Mouse (Mus musculus) liver, embryonic 14.5 days (tissue): Measurements from ENCODE around the gene Usp9x. TPM values are rescaled to one million over a fixed set of nuclear protein-coding genes. Genes with fewer than 3 reads are reported as not detected.

Experiments
- ATAC-seq: fragments of 200-750 bp; cut with Nextera tagmentation; 2 replicates; pipeline ENCODE4 v1.8.0; 2017; ENCODE audit warnings: moderate number of reproducible peaks, mild to moderate bottlenecking, moderate library complexity; ENCODE audit not compliant: insufficient read depth
- DNase-seq, 3 experiments: peaks; one replicate each; pipeline ENCODE4 v3.0.0-alpha.2; 2012 to 2013; ENCODE audit warnings: low read depth in 3 of 3, low spot score in 3 of 3
- H3K27ac ChIP-seq: fragments of 300-500 bp; sonication (generic); 2 replicates; pipeline ENCODE4 v1.5.1; 2014; ENCODE audit warnings: moderate library complexity, mild to moderate bottlenecking, control low read depth, inconsistent platforms
- H3K27me3 ChIP-seq: fragments of 300-500 bp; sonication (generic); 2 replicates; pipeline ENCODE4 v1.6.1; 2014; ENCODE audit warnings: mild to moderate bottlenecking, low read length, moderate library complexity; ENCODE audit not compliant: control insufficient read depth, insufficient read depth
- H3K36me3 ChIP-seq: fragments of 300-500 bp; sonication (generic); replicated peaks from 2 replicates; pipeline ENCODE4 v1.6.1; 2014; ENCODE audit warnings: low read depth; ENCODE audit not compliant: control insufficient read depth, insufficient read depth
- H3K4me1 ChIP-seq, 2 experiments: fragments of 200-500 bp in 1 of 2; fragments of 300-500 bp in 1 of 2; sonication (generic) in 1 of 2; replicated peaks; 2 replicates each; pipeline ENCODE4 v1.6.1; 2012 to 2014; ENCODE audit warnings: antibody characterized with exemption in 1 of 2, inconsistent platforms in 1 of 2, low read length in 1 of 2; ENCODE audit not compliant: control insufficient read depth in 2 of 2, insufficient read depth in 2 of 2
- H3K4me2 ChIP-seq: fragments of 300-500 bp; sonication (generic); 2 replicates; pipeline ENCODE4 v1.6.1; 2014; ENCODE audit warnings: low read depth, mild to moderate bottlenecking, control low read depth, moderate library complexity
- H3K4me3 ChIP-seq, 2 experiments: fragments of 200-500 bp in 1 of 2; fragments of 300-500 bp in 1 of 2; sonication (generic) in 1 of 2; 2 replicates each; pipeline ENCODE4 v1.5.1; 2012 to 2014; ENCODE audit warnings: low read depth in 2 of 2, low read length in 2 of 2, mild to moderate bottlenecking in 2 of 2, control low read depth in 1 of 2, inconsistent platforms in 1 of 2, moderate library complexity in 1 of 2; ENCODE audit not compliant: insufficient read depth in 1 of 2
- H3K9ac ChIP-seq: fragments of 300-500 bp; sonication (generic); replicated peaks from 2 replicates; pipeline ENCODE4 v1.6.1; 2014; ENCODE audit warnings: mild to moderate bottlenecking, control low read depth, moderate library complexity
- H3K9me3 ChIP-seq: fragments of 300-500 bp; sonication (generic); 2 replicates; pipeline ENCODE4 v1.6.1; 2016; ENCODE audit warnings: low read length, mixed read lengths; ENCODE audit not compliant: control insufficient read depth
- CTCF ChIP-seq: IDR thresholded peaks from 2 replicates; pipeline ENCODE4 v1.5.1; 2016; ENCODE audit warnings: antibody characterized with exemption, low read depth, control low read depth
- EP300 ChIP-seq: IDR thresholded peaks from 2 replicates; pipeline ENCODE4 v1.6.1; 2016; ENCODE audit warnings: antibody characterized with exemption, low read depth
- WGBS: fragments of 180-500 bp; shearing (Covaris S2); extraction: QIAGEN DNeasy Blood & Tissue Kit; methylation state at CpG from one replicate; pipeline ENCODE4 v1.1.7; 2014; ENCODE audit not compliant: insufficient replicate concordance; 5-methylcytosine and 5-hydroxymethylcytosine counted together
- polyA plus RNA-seq, 2 experiments: library from polyadenylated mRNA; depleted of rRNA in 1 of 2; stranded (reverse) in 1 of 2; unstranded in 1 of 2; fragments of >200 nt; fragmentation: Nextera tagmentation in 1 of 2; extraction: Ambion mirVana in 1 of 2; gene quantifications; 2 replicates each; pipeline versions ENCODE4 v1.2.1 to v1.2.3; 2012 to 2014

Gene Usp9x
- polyA plus RNA-seq, 2 experiments = 11.9 to 17.4 TPM

DNA sequence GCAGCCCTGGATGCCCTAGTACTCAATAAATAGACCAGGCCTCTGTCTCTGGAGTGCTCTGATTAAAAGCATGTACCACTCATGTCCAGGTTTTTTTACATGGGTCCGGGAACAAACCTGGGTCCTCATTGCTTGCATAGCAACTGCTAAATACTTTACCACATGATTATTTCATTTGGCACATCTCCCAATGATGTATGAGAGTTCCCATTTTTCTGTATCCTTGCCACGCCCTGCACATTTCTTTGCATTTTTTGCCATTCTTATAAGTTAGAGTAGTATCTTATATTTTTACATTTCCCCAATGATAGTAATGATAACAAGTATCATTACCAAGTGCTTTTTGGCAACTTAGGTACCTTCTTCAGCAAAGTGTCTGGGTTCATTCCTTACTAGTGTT lies 27.5 kb upstream of the Usp9x start:
- WGBS = 62% methylated on average over 2 of the region's 2 CpGs
- H3K36me3 ChIP-seq = no peaks in the 10 kb centered on the region

GRCm38 (mm10) chrX:13044666-13045065 lies 26.6 kb upstream of the Usp9x start:
- DNase-seq (no peak), ATAC-seq (no peak)
- no peak overlapping the region for H3K4me3 ChIP-seq
- no peaks in the 10 kb centered on the region; the same call in 1 of the 2 replicates for H3K27me3 ChIP-seq
- TF ChIP-seq EP300 = no peak
- TF ChIP-seq CTCF = no peak
- peaks cover 0 to 6% of the 10 kb centered on the region in 2 experiments; a peak in 3 of 4 replicates for H3K4me1 ChIP-seq
- no peak overlapping the region for H3K4me2 ChIP-seq
- no peaks in the 10 kb centered on the region for H3K9me3 ChIP-seq
- H3K9ac ChIP-seq = no peak overlapping the region
- H3K36me3 ChIP-seq = no peaks in the 10 kb centered on the region
- H3K27ac ChIP-seq = no peak overlapping the region
- 73% methylated on average over 5 of the region's 5 CpGs for WGBS

More for the DNA sequence above, 27.5 kb upstream of the Usp9x start:
- TF ChIP-seq CTCF (no peak), EP300 (no peak)
- no peak overlapping the region for H3K9ac ChIP-seq
- no peaks in the 10 kb centered on the region; the same call in 1 of the 2 replicates for H3K27me3 ChIP-seq
- H3K4me1 ChIP-seq = peaks cover 0 to 6% of the 10 kb centered on the region in 2 experiments; a peak in 3 of 4 replicates
- H3K4me3 ChIP-seq = no peak overlapping the region
- no peaks in the 10 kb centered on the region for H3K9me3 ChIP-seq
- no peak for ATAC-seq
- H3K4me2 ChIP-seq = no peak overlapping the region
- no peak overlapping the region for H3K27ac ChIP-seq
- DNase-seq = no peak

GRCm38 (mm10) chrX:13046893-13047435 lies 24.3 kb upstream of the Usp9x start:
- Histone ChIP-seq H3K9ac (no peak overlapping the region), H3K4me1 (peaks cover 0 to 6% of the 10 kb centered on the region in 2 experiments; a peak in 3 of 4 replicates), H3K27ac (no peak overlapping the region), H3K36me3 (no peaks in the 10 kb centered on the region), H3K4me3 (no peak overlapping the region), H3K9me3 (no peaks in the 10 kb centered on the region), H3K4me2 (no peak overlapping the region), H3K27me3 (no peaks in the 10 kb centered on the region; the same call in 1 of the 2 replicates)
- DNase-seq (no peak), ATAC-seq (no peak)
- 58% methylated on average over 6 of the region's 6 CpGs for WGBS
- TF ChIP-seq EP300 = no peak
- TF ChIP-seq CTCF = no peak

GRCm38 (mm10) chrX:13047631-13048345 lies 23.5 kb upstream of the Usp9x start:
- Histone ChIP-seq H3K4me1 (peaks cover 0 to 4% of the 10 kb centered on the region in 2 experiments; a peak in 3 of 4 replicates), H3K36me3 (no peaks in the 10 kb centered on the region), H3K9ac (no peak overlapping the region), H3K4me3 (0 out of 4 replicates have a peak overlapping the region, but pooled peaks of 1 of the 2 experiments have one; percentile 7), H3K27ac (no peak overlapping the region), H3K9me3 (no peaks in the 10 kb centered on the region), H3K27me3 (no peaks in the 10 kb centered on the region; the same call in 1 of the 2 replicates), H3K4me2 (peak overlapping the region; percentile 31; the same call in 1 of the 2 replicates)
- DNase-seq (no peak), ATAC-seq (no peak)
- WGBS = 23% methylated on average over 14 of the region's 14 CpGs
- no peak for TF ChIP-seq EP300

- TF ChIP-seq CTCF (no peak), EP300 (peak; percentile 68)
- H3K27ac ChIP-seq = peak overlapping the region; percentile 67
These were observed 16.7 kb upstream of the Usp9x start for GRCm38 (mm10) chrX:13054612-13055011.

More at GRCm38 (mm10) chrX:13054612-13055011, 16.7 kb upstream of the Usp9x start:
- no peak overlapping the region for H3K4me3 ChIP-seq
- no peaks in the 10 kb centered on the region for H3K36me3 ChIP-seq
- no peaks in the 10 kb centered on the region for H3K9me3 ChIP-seq
- H3K4me2 ChIP-seq = peak overlapping the region; percentile 40
- DNase-seq (peak; percentile 71 to 73 (median 71)), ATAC-seq (peak; percentile 99)
- no peak overlapping the region for H3K9ac ChIP-seq
- no peaks in the 10 kb centered on the region for H3K27me3 ChIP-seq
- H3K4me1 ChIP-seq = peaks cover 11 to 20% of the 10 kb centered on the region in 2 experiments
- 13% methylated on average over 1 of the region's 1 CpGs for WGBS
